Mouse (Mus musculus) cerebellum, adult 9-11 months (tissue): ENCODE measurements at regions not wholly inside any gene's neighbourhood (a gene's known extent, or its start where the extent isn't known, plus 50 kb on each side); places are given as distances from the start of the nearest gene placed in this dataset.
A peak's percentile ranks its signal among the peaks of the same experiment; 100 is the strongest.

Experiments
- DNase-seq: peaks from one replicate; pipeline ENCODE4 v3.0.0; 2022

DNA sequence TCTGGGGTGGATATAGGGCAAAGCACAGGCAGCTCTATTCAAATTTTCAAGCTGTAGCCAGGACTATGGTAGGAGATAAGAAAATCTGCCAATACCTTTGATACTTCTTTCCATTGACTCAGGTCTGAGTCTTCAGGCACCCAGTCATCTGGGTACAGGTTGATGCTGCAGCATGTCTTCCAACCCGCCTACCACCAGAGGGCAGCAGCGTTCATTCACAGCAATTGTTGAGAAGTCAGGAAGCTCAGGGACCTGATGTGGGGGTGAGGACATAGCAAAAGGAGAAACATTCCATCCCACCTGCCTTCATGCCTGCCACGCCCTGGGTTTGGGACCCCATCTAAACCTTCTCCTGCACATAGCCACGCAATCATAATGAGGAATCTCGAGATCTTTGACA, 118.2 kb upstream of the Gm21876 start:
- peak; percentile 4 for DNase-seq

DNA sequence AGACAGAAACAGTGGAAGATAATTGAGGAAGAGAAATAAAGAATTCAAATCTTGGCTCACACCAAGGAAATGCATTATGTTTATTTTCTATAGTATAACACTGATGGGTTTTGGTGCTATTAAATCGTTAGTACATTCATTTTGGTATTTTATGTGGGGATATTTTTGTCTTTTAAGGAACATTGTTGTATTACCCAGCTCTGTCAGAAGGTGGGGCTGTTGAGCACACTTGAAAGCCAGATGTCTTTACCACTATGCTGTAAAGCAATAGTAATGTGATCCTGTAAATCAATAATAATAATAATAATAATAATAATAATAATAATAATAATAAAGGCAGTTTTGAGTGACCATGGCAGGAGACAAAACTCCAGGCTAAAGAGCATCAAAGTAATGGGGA, 120.0 kb upstream of the Gm21876 start:
- no peak for DNase-seq

DNA sequence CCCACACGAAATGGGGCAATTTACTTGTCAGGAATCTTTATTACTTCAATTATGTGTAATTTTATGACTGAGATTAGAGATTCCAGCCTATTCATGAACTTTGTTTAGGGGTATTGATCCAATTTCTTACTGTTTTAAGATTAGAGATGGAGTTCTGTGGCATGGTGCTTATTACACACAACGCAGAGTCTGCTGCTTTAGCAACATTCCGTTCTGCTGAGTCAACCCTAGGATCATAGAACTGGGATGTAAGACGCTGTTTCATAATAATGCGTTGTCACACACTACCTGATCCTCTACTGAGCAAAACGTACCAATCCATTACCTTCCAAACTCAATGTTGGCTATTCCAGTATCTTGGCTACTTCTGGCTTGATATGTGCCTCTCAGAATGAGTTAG, 121.9 kb upstream of the Gm21876 start:
- no peak for DNase-seq

DNA sequence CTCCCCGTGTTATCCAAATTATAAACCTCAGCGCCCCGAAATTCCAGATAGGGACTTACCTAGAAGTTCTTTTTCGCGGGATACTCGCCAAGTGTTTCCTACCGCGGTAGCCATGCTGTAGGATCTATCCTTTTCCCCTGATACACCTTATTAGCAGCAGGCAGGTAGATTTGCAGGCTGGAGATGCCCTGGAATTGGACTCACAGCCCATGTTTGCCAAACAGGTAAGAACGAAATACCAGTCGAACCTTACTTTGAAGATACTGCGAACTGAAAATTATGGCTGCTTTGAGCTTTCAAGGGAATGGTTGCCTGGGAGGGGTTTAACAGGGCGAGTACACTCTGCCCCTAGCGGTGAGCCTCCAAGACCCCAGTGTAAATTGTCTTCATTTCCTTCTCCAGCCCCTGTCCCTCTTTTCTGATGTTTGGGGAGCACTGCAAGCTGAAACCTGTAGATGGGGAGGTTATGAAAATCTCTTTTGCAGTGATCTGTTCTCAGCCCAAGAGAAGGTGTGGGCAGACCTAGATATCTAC, 149.8 kb upstream of the Agtr2 start:
- no peak for DNase-seq

DNA sequence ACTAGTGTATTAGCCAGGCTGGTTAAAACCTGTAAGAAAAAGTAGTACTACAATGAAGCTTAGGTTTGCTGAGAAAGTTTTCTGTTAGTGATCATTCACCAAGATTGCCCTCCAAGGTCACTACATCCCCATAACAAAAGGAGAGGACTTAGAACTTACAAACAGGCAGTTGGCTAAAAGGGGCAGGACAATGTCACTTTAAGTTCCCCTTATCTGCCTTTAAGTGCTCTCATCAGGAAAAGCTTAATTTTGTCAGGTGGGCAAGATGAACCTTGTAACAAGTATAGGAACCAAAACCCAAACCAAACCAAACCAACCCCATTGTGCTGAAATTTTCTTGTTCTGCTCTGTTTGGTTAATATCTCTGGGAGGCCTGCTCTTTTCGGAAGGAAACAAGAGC, 139.9 kb upstream of the Agtr2 start:
- no peak for DNase-seq

DNA sequence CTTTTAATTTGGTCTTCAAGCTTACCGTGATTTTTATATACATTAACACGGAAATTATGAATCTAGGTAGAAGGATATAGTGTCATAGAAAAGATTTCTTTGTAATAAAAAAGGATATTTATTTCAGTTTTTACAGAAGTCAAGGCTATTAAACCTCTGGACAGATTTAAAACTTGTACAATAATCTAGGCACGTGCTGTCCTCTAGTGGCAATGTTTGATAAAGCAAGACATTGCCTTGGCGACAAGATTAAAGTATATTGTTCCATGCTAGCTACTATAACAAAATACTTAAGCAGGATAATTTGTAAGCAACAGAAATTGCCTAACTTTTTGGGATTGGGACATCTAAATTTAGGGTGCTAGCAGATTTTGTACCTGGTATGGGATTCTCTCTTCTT, 133.8 kb upstream of the Agtr2 start:
- DNase-seq, result no peak

DNA sequence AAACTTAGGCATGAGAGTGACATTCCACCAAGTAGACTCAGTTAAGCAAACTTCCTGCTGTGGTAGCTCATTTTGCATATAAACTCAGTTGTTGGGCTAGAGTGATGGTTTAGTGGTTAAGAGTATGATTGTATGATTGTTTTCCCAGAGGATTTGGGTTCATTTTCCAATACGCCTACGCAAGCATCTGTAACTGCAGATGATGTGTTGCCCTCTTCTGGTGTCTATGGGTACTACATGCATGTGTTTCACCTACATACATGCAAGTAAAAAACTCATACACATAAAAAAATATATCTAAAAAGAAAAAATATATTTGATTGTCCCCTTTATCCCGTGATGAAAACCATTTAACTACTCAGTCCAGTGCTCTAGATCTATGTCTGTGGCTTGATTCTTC, 132.0 kb upstream of the Agtr2 start:
- DNase-seq, result no peak

DNA sequence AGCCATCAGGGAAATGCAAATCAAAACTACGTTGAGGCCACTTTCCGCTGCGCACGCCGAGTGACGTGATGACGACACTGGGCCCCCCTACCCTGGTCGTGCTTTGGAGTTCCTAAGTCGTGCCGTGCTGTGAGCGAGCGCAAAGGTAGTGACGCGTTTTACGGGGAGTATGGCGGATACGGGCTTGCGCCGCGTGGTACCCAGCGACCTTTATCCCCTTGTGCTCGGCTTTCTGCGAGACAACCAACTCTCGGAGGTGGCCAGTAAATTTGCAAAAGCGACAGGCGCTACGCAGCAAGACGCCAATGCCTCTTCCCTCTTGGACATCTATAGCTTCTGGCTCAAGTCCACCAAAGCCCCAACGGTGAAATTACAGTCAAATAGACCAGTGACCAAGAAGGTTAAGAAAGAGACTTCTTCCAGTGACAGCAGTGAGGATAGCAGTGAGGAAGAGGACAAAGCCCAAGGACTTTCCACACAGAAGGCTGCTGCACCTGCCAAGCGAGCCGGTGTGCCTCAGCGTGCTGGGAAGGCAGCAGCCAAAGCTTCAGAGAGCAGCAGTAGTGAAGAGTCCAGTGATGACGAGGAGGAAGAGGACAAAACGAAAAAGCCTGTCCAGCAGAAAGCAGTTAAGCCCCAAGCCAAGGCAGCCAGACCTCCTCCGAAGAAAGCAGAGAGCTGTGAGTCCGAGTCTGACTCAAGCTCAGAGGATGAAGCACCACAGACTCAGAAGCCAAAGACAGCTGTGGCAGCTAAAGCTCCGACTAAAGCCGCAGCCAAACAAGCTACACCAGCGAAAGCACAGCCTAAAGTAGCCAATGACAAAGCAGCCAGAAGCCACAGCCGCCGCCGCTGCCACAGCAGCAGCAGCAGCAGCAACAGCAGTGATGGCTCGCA, 123.3 kb upstream of the Agtr2 start:
- DNase-seq, result peak; percentile 50

DNA sequence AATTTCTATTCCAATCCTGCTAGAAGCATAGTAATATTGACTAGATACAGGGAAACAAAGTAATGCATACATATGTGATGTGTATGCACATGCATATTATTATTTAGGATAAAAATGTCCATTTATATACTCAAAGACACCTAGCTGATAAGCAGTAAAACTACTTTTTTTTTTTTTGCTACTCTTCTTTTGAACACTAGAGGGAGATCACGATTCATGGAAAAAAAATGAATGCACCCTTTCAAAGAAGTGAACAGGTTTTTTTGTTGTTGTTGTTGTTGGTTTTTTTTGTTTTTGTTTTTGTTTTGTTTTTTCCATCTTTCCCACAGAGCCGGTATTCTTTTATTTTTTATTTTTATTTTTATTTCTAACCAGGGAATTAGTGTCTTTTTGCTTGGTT, 99.1 kb upstream of the Agtr2 start:
- DNase-seq, result no peak

DNA sequence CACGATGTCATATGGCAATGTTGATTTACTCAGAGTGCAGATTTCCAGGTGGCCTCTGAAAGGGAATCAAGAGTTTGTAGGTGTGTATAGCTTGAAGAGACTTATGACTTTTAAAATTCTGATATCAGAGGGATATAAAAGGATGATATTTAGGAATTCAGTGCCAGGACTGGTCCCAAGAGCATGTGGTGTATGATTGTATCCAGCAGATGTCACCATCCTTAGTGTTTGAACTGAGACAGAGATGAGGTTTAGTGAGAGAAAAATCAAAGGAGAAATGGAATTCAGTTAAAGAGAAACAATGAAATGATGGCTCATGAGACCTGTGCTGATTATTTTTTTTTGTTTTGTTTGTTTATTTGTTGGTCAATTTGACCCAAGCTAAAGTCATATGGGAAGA, 94.4 kb upstream of the Agtr2 start:
- no peak for DNase-seq

DNA sequence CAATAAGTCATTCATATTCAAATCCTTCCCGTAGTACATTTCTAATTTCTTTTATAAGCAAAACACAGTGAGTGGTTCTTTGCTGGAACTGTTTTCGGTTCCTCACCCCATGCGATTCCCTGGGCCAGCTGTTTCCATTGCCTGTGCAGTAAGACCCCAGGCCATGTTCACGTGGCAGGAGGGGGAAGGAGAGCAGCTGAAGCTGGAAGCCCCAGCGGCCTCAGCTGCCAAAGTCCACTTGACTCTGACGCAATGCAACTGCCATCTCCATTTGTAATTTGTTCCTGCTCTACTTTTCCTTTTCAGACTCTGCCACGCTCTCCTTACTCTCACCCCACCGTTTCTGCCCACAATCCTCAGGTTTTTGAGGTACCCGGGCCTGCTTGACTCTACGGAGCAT, 91.1 kb upstream of the Agtr2 start:
- DNase-seq, result peak; percentile 1

DNA sequence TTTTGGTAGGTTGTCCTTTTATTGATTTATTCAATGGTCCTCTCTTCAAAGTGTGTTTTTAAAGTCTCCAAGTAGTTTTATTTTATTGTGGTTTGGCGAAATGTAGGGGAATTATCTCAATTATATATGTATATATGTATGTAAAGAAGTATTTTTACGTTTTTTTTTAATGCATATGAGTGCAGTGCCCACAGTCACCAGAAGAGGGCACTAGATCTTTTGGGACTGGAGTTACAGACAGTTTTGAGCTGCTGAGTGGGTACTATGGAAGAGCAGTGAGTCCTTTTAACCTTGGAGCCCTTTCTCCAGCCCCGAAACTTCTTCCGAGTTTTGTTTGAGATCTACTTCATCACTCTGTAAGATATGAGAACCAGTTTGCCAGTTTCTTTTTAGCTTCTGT, 59.5 kb upstream of the Agtr2 start:
- no peak for DNase-seq

DNA sequence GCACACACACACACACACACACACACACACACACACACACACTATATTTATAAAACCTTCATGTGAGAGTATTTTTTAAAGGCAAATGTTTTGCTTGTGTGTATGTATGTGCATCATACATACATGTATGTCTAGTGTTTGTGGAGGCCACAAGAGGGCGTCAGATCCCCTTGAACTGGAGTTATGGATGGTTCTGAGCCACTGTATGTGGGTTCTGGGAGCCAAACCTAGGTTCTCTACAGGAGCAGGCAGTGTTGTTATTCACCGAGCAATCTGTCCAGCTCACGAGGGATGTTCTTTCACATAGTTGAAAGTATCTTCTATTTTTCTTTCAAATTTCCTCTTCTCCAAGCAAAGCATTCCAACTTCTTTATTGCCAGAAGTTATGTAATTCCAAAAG, 56.3 kb upstream of the Agtr2 start:
- no peak for DNase-seq

DNA sequence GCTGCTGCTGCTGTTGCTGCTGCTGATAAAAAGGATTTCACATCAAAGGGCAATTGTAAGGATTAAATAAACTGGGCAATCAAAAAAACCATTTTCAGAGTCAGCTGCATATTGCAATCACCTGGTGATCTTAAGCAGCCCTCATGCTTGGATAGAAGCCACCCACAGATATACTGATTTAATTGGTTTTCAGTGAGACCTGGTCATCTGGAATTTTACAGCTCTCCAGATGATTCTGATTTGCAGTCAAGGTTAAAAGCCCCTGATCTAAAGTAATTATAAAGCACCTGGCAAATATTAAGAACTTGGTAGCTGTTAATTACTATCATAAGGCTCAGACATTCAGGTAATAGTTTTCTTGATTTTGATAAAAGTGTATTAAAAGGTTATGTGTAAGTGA, 50.8 kb upstream of the Agtr2 start:
- no peak for DNase-seq
